Mouse (Mus musculus) hindbrain, embryonic 15.5 days (tissue): ENCODE results near the gene Herc4. TPM values are rescaled to one million over a fixed set of nuclear protein-coding genes. Genes with fewer than 3 reads are reported as not detected.

Experiments
- ATAC-seq: fragments of 200-750 bp; cut with Nextera tagmentation; 2 replicates; pipeline ENCODE4 v1.8.0; 2017; ENCODE audit warnings: low read depth, moderate number of reproducible peaks, moderate TSS enrichment; ENCODE audit not compliant: low FRiP score
- H3K27ac ChIP-seq: fragments of 300-500 bp; sonication (generic); replicated peaks from 2 replicates; pipeline ENCODE4 v1.5.1; 2015; ENCODE audit warnings: mild to moderate bottlenecking, inconsistent platforms
- H3K27me3 ChIP-seq: fragments of 300-500 bp; sonication (generic); 2 replicates; pipeline ENCODE4 v1.6.1; 2015; ENCODE audit warnings: control low read depth, inconsistent platforms
- H3K36me3 ChIP-seq: fragments of 300-500 bp; sonication (generic); 2 replicates; pipeline ENCODE4 v1.6.1; 2015; ENCODE audit warnings: control low read depth, inconsistent platforms
- H3K4me1 ChIP-seq: fragments of 300-500 bp; sonication (generic); replicated peaks from 2 replicates; pipeline ENCODE4 v1.6.1; 2015; ENCODE audit warnings: control low read depth, inconsistent platforms
- H3K4me2 ChIP-seq: fragments of 300-500 bp; sonication (generic); 2 replicates; pipeline ENCODE4 v1.6.1; 2015; ENCODE audit warnings: moderate library complexity, mild to moderate bottlenecking, inconsistent platforms
- H3K4me3 ChIP-seq: fragments of 300-500 bp; sonication (generic); 2 replicates; pipeline ENCODE4 v1.5.1; 2015; ENCODE audit warnings: mild to moderate bottlenecking, inconsistent platforms
- H3K9ac ChIP-seq: fragments of 300-500 bp; sonication (generic); 2 replicates; pipeline ENCODE4 v1.6.1; 2015; ENCODE audit warnings: inconsistent platforms
- H3K9me3 ChIP-seq: fragments of 300-500 bp; sonication (generic); 2 replicates; pipeline ENCODE4 v1.6.1; 2016; ENCODE audit warnings: control low read depth, inconsistent platforms
- WGBS: fragments of 180-500 bp; shearing (Covaris S2); methylation state at CpG from one replicate; pipeline ENCODE4 v1.1.7; 2015; 5-methylcytosine and 5-hydroxymethylcytosine counted together
- polyA plus RNA-seq: library from polyadenylated mRNA; unstranded; fragments of >200 nt; fragmentation: Nextera tagmentation; extraction: Ambion mirVana; gene quantifications from 2 replicates; pipeline ENCODE4 v1.2.1, GENCODE M21; 2015

Herc4 gene
- polyA plus RNA-seq, 1 experiment from 2014 or later, result 27.5 TPM

DNA sequence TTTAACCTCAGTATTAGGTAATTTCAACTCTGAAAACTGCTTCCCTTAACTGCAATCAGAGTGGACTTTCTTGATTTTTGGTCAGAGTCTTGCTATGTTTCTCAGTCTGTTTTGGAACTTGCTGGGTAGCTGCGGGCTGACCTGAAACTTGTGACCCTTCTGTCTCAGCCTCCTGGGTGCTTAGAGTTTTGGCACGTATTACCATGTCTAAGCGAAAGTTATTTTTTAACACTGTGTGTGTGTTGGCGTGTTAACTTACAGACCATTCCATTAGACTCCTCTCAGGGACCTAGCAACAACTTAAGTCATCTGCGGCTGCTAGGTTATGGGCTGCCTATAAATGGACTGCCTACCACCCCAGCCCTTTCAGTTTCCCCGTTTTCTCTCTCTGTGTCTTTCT lies 123.8 kb downstream of the Herc4 start:
- Histone ChIP-seq H3K9me3 (no peaks in the 10 kb centered on the region), H3K36me3 (no peaks in the 10 kb centered on the region), H3K4me2 (no peak overlapping the region), H3K4me1 (no peaks in the 10 kb centered on the region), H3K27me3 (no peaks in the 10 kb centered on the region), H3K4me3 (no peak overlapping the region), H3K9ac (no peak overlapping the region), H3K27ac (no peak overlapping the region)
- 75% methylated on average over 6 of the region's 6 CpGs for WGBS
- no peak for ATAC-seq

Other genes with a start within 250 kb of the Herc4 start
- gene Hnrnph3, start 219.6 kb upstream of the Herc4 start, polyA plus RNA-seq, result 134 and 141 TPM in 2 replicates
- gene Pbld2, start 219.5 kb upstream of the Herc4 start, polyA plus RNA-seq, result 0.35 and 0.93 TPM in 2 replicates
- 0.91 and 1.2 TPM in 2 replicates for gene Pbld1, start 183.6 kb upstream of the Herc4 start, polyA plus RNA-seq
- gene Atoh7, start 144.2 kb upstream of the Herc4 start, polyA plus RNA-seq, result 8.5 and 15.0 TPM in 2 replicates
- 0.77 and 0.90 TPM in 2 replicates for gene Mypn, start 39.9 kb upstream of the Herc4 start, polyA plus RNA-seq
- 4.6 and 5.0 TPM in 2 replicates for gene Sirt1, start 137.9 kb downstream of the Herc4 start, polyA plus RNA-seq
- 20.8 and 22.0 TPM in 2 replicates for gene Dnajc12, start 138.6 kb downstream of the Herc4 start, polyA plus RNA-seq
- not detected in 2 replicates for gene Gm7075, start 178.0 kb downstream of the Herc4 start, polyA plus RNA-seq
- 1.7 and 1.8 TPM in 2 replicates for gene Ctnna3, start 186.3 kb downstream of the Herc4 start, polyA plus RNA-seq